Mouse (Mus musculus): Measurements from ENCODE around the gene AU018091. TPM values are rescaled to one million over a fixed set of nuclear protein-coding genes. Genes with fewer than 3 reads are reported as not detected.
"Not testable (repeated sequence)": the region's sequence is repeated elsewhere in the genome, so short reads cannot be mapped to it uniquely, and the experiment has no call there.

Gene AU018091
- polyA plus RNA-seq, 1 experiment from 2014 or later = not detected

DNA sequence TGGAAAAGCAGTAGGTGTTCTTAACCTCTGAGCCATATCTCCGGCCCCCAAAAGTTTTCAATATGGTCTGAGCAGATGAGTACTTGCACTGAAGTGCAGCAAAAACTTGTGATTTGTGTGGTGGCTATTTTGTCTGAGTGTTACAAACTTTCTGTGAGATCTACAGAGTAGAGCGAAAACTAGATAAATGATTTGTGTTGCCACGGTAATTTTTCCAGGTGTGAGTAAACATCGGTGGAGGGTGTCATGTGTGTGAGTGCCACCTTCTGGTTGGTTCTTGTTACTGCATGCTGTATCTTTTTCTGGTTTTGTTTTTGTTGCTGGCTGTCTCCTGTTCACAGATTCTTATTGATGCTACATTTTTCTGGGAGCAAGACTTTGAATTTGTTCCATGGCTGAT, 15.4 kb upstream of the AU018091 start:
- 37% methylated on average over 4 of the region's 4 CpGs for WGBS
- Histone ChIP-seq H3K36me3 (ENCODE audit: insufficient read depth, low read length) (no peaks in the 10 kb centered on the region), H3K27ac (ENCODE audit: low read length) (no peak overlapping the region), H3K4me2 (replicated peaks; ENCODE audit: low read depth, low read length) (no peak overlapping the region), H3K9ac (replicated peaks; ENCODE audit: low read length) (no peak overlapping the region), H3K4me3 (ENCODE audit: low read length) (no peak overlapping the region), H3K27me3 (ENCODE audit: insufficient read depth, low read length) (no peaks in the 10 kb centered on the region), H3K4me1 (ENCODE audit: insufficient read depth, low read length) (no peaks in the 10 kb centered on the region), H3K9me3 (ENCODE audit: low read length) (no peaks in the 10 kb centered on the region)
- ATAC-seq (ENCODE audit: low FRiP score, low TSS enrichment) = no peak

DNA sequence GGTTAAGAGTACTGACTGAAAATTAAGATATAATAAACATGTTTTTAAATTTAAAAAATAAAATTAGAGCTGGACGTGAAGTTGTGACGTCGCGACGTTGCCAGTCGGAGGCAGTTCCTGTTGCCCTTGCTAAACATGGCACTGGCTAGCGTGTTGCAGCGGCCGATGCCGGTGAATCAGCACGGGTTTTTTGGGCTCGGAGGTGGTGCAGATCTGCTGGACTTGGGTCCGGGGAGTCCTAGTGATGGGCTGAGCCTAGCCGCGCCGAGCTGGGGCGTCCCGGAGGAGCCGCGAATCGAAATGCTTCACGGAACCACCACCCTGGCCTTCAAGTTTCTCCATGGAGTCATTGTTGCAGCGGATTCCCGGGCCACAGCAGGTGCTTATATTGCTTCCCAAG, 12.0 kb upstream of the AU018091 start:
- not testable (repeated sequence) for H3K27me3 ChIP-seq (ENCODE audit: insufficient read depth, low read length); H3K4me2 ChIP-seq (replicated peaks; ENCODE audit: low read depth, low read length); H3K9ac ChIP-seq (replicated peaks; ENCODE audit: low read length); H3K4me3 ChIP-seq (ENCODE audit: low read length); H3K4me1 ChIP-seq (ENCODE audit: insufficient read depth, low read length); H3K9me3 ChIP-seq (ENCODE audit: low read length); H3K36me3 ChIP-seq (ENCODE audit: insufficient read depth, low read length); H3K27ac ChIP-seq (ENCODE audit: low read length); ATAC-seq (ENCODE audit: low FRiP score, low TSS enrichment)
- 92% methylated on average over 22 of the region's 24 CpGs for WGBS

DNA sequence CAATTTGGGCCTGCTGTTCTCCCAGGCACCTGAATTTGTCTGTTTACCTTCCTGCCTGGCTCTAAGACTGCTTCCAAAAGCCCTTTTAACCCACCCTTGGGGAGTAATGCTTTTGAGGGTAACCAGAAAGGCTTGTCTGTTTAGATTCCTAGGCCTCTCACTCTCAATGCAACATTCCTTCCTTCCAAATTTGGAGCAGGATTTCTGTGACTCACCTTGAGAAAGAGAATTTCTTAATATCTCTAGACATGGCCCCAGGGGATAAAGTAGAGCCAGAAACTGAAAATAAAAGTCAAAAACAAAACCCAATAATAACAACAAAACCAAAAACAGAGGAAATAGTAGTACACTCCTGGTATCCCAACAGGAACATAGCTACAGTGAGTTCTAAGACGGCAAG, 707 bp downstream of the AU018091 start:
- no peak for ATAC-seq (ENCODE audit: low FRiP score, low TSS enrichment)
- WGBS = 93% methylated on average over 1 of the region's 1 CpGs
- no peaks in the 10 kb centered on the region for H3K4me1 ChIP-seq (ENCODE audit: insufficient read depth, low read length)
- no peak overlapping the region for H3K4me3 ChIP-seq (ENCODE audit: low read length)
- H3K9ac ChIP-seq (replicated peaks; ENCODE audit: low read length) = no peak overlapping the region
- H3K36me3 ChIP-seq (ENCODE audit: insufficient read depth, low read length) = no peaks in the 10 kb centered on the region
- no peaks in the 10 kb centered on the region for H3K9me3 ChIP-seq (ENCODE audit: low read length)
- H3K27me3 ChIP-seq (ENCODE audit: insufficient read depth, low read length) = no peaks in the 10 kb centered on the region
- H3K4me2 ChIP-seq (replicated peaks; ENCODE audit: low read depth, low read length) = no peak overlapping the region
- H3K27ac ChIP-seq (ENCODE audit: low read length) = no peak overlapping the region

DNA sequence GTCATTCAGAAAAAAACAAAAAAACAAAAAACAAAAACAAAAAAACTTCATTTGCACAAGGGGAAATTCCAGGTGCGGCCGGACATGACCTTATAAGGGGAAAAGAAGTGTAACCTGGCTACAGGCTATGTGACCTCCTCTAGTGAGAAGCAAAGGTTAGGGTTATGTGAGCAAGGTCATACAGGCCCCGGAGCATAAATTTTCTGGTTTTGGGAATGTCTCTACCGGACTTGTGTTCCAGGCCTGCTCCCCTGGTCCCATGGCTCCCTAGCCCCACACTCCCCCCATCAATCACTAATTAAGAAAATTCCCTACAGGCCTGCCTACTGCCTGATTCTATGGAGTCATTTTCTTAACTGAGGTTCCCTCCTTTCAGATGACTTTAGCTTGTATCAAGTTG, 2.7 kb downstream of the AU018091 start:
- no peaks in the 10 kb centered on the region for H3K36me3 ChIP-seq (ENCODE audit: insufficient read depth, low read length)
- no peaks in the 10 kb centered on the region for H3K4me1 ChIP-seq (ENCODE audit: insufficient read depth, low read length)
- H3K27me3 ChIP-seq (ENCODE audit: insufficient read depth, low read length) = no peaks in the 10 kb centered on the region
- H3K4me3 ChIP-seq (ENCODE audit: low read length) = no peak overlapping the region
- no peak overlapping the region for H3K9ac ChIP-seq (replicated peaks; ENCODE audit: low read length)
- H3K4me2 ChIP-seq (replicated peaks; ENCODE audit: low read depth, low read length) = no peak overlapping the region
- no peak for ATAC-seq (ENCODE audit: low FRiP score, low TSS enrichment)
- H3K9me3 ChIP-seq (ENCODE audit: low read length) = no peaks in the 10 kb centered on the region
- WGBS = 78% methylated on average over 4 of the region's 4 CpGs
- H3K27ac ChIP-seq (ENCODE audit: low read length) = no peak overlapping the region

DNA sequence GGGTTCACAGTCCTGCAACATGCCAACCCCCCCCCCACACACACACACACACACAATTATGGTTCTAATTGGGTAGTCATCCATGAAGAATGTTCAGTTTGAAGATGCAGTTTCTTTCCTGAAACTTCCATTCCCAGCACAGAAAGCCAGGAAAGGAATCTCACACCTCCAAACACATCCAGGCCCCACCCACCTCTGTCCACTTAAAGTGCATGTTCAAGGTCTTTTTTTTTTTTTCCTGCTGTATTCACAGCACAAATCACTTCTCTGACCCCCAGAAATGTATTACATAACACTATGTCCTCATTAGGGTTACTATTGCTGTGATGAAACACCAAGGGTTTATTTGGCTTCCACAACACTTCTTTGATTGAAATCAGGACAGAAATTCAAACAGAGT, 4.0 kb downstream of the AU018091 start:
- no peak overlapping the region for H3K27ac ChIP-seq (ENCODE audit: low read length)
- no peak for ATAC-seq (ENCODE audit: low FRiP score, low TSS enrichment)
- no peak overlapping the region for H3K4me3 ChIP-seq (ENCODE audit: low read length)
- H3K4me1 ChIP-seq (ENCODE audit: insufficient read depth, low read length) = no peaks in the 10 kb centered on the region
- H3K27me3 ChIP-seq (ENCODE audit: insufficient read depth, low read length) = no peaks in the 10 kb centered on the region
- no peak overlapping the region for H3K4me2 ChIP-seq (replicated peaks; ENCODE audit: low read depth, low read length)
- no peaks in the 10 kb centered on the region for H3K9me3 ChIP-seq (ENCODE audit: low read length)
- no peaks in the 10 kb centered on the region for H3K36me3 ChIP-seq (ENCODE audit: insufficient read depth, low read length)
- no peak overlapping the region for H3K9ac ChIP-seq (replicated peaks; ENCODE audit: low read length)

DNA sequence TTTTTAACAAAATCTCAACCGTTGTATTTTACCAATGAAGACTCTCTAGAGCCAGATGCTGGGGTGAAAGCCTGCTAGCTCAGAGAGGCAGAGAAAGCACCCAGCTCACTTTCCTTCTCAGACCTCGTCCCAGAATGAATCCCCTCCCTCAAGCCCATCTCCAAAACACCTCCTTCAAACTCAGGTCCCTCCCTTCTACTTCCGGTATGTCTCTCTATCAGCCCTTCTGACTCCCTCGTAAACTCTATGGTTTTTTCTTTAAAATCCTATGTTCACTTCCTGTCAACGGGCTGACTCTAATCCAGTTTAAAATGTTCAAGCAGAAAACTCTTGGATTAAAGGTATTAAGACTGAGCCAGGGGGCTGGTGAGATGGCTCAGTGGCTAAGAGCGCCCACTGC, 4.6 kb downstream of the AU018091 start:
- no peak for ATAC-seq (ENCODE audit: low FRiP score, low TSS enrichment)
- H3K36me3 ChIP-seq (ENCODE audit: insufficient read depth, low read length) = no peaks in the 10 kb centered on the region
- no peaks in the 10 kb centered on the region for H3K27me3 ChIP-seq (ENCODE audit: insufficient read depth, low read length)
- no peak overlapping the region for H3K4me2 ChIP-seq (replicated peaks; ENCODE audit: low read depth, low read length)
- no peak overlapping the region for H3K4me3 ChIP-seq (ENCODE audit: low read length)
- no peak overlapping the region for H3K27ac ChIP-seq (ENCODE audit: low read length)
- H3K9me3 ChIP-seq (ENCODE audit: low read length) = no peaks in the 10 kb centered on the region
- WGBS = 83% methylated on average over 6 of the region's 6 CpGs
- H3K4me1 ChIP-seq (ENCODE audit: insufficient read depth, low read length) = no peaks in the 10 kb centered on the region
- H3K9ac ChIP-seq (replicated peaks; ENCODE audit: low read length) = no peak overlapping the region

DNA sequence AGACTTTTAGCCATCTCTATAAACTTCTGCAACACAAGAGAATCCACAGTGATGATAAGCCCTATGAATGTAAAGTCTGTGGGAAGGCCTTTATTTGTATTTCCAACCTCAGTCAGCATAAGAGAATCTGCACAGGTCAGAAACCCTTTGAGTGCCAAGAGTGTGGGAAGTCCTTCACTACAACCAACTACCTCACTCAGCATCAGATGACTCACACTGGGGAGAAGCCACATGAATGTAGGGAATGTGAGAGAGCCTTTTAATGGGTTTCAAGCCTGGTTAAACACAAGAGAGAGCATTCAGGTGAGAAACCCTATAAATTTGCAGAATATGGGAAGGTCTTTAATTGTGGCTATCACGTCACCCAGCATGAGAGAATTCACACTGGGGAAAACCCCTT, 18.6 kb downstream of the AU018091 start:
- no peaks in the 10 kb centered on the region for H3K4me1 ChIP-seq (ENCODE audit: insufficient read depth, low read length)
- H3K27ac ChIP-seq (ENCODE audit: low read length) = no peak overlapping the region
- H3K36me3 ChIP-seq (ENCODE audit: insufficient read depth, low read length) = no peaks in the 10 kb centered on the region
- H3K9me3 ChIP-seq (ENCODE audit: low read length) = peaks cover 3% of the 10 kb centered on the region; the same call in 1 of the 2 replicates
- no peak overlapping the region for H3K4me2 ChIP-seq (replicated peaks; ENCODE audit: low read depth, low read length)
- ATAC-seq (ENCODE audit: low FRiP score, low TSS enrichment) = no peak
- no peak overlapping the region for H3K9ac ChIP-seq (replicated peaks; ENCODE audit: low read length)
- H3K27me3 ChIP-seq (ENCODE audit: insufficient read depth, low read length) = no peaks in the 10 kb centered on the region
- no peak overlapping the region for H3K4me3 ChIP-seq (ENCODE audit: low read length)
- 81% methylated on average over 1 of the region's 1 CpGs for WGBS

DNA sequence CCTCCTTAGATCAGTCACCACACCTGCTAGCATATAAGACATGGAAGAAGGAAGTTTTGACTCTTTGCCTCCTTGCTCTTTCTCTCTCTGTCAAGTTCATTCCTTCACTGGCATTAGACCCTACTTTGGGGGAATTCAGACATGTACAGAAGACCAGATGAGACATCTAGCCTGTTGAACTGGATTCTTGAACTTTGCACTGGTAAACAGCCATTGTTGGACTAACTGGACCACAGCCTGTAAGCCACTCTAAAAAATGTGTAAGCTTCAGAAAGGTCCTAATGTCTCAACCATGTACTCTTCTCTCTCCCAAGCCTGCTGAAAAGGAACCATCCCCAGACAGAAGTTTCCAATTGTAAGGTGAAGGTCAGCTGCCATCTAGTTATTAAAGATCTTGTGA, 22.9 kb downstream of the AU018091 start:
- H3K36me3 ChIP-seq (ENCODE audit: insufficient read depth, low read length) = no peaks in the 10 kb centered on the region
- H3K9ac ChIP-seq (replicated peaks; ENCODE audit: low read length) = no peak overlapping the region

DNA sequence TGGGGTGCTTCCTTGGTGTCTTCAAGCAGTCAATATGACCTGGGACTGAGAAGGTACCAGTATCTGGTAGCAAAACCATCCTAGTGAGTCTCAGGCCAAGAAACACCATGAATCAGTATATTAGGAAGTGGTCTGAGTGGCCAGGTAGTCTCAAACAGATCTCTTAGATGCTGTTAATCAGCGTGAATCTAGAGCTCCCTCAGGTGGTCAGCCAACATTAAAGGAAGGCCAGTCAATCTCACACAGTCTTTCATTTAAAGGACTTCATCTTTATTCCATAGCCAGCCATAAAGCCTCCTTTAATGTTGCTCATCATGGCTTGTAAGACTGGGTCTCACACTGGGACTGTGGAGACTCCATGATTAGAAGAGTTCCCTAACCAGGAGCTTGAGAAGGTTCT, 25.7 kb downstream of the AU018091 start:
- Histone ChIP-seq H3K9ac (replicated peaks; ENCODE audit: low read length) (no peak overlapping the region), H3K36me3 (ENCODE audit: insufficient read depth, low read length) (no peaks in the 10 kb centered on the region), H3K4me2 (replicated peaks; ENCODE audit: low read depth, low read length) (no peak overlapping the region), H3K27ac (ENCODE audit: low read length) (no peak overlapping the region), H3K9me3 (ENCODE audit: low read length) (peaks cover 4% of the 10 kb centered on the region; the same call in 1 of the 2 replicates), H3K4me3 (ENCODE audit: low read length) (no peak overlapping the region), H3K27me3 (ENCODE audit: insufficient read depth, low read length) (no peaks in the 10 kb centered on the region), H3K4me1 (ENCODE audit: insufficient read depth, low read length) (no peaks in the 10 kb centered on the region)
- WGBS = 12% methylated on average over 1 of the region's 1 CpGs
- ATAC-seq (ENCODE audit: low FRiP score, low TSS enrichment) = no peak

More for the DNA sequence above, 22.9 kb downstream of the AU018091 start:
- Histone ChIP-seq H3K4me1 (ENCODE audit: insufficient read depth, low read length) (no peaks in the 10 kb centered on the region), H3K27ac (ENCODE audit: low read length) (no peak overlapping the region), H3K4me2 (replicated peaks; ENCODE audit: low read depth, low read length) (no peak overlapping the region), H3K9me3 (ENCODE audit: low read length) (peaks cover 4% of the 10 kb centered on the region; the same call in 1 of the 2 replicates), H3K27me3 (ENCODE audit: insufficient read depth, low read length) (no peaks in the 10 kb centered on the region), H3K4me3 (ENCODE audit: low read length) (no peak overlapping the region)
- ATAC-seq (ENCODE audit: low FRiP score, low TSS enrichment) = no peak

DNA sequence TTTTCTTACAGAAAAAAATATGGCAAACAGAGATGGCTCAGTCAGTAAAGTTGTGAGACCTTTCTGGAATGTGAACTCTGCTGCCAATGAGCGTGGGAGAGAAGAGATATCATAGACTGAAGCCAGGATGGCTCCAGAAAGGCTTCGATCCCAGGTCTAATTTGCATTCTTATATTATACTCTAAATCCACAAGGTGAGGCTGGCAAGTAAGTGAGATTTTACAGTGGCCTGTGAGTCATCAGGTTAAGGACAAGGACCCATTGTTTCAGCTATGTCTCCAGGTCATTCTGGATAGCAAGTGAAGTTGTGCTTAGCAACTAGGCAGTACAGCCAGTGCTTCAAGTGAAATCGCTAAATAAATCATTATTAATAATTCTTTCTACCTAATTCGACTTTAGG, 33.4 kb downstream of the AU018091 start:
- no peaks in the 10 kb centered on the region for H3K27me3 ChIP-seq (ENCODE audit: insufficient read depth, low read length)
- H3K4me1 ChIP-seq (ENCODE audit: insufficient read depth, low read length) = no peaks in the 10 kb centered on the region
- H3K9ac ChIP-seq (replicated peaks; ENCODE audit: low read length) = no peak overlapping the region
- H3K4me2 ChIP-seq (replicated peaks; ENCODE audit: low read depth, low read length) = no peak overlapping the region
- no peak overlapping the region for H3K27ac ChIP-seq (ENCODE audit: low read length)
- no peaks in the 10 kb centered on the region for H3K36me3 ChIP-seq (ENCODE audit: insufficient read depth, low read length)
- ATAC-seq (ENCODE audit: low FRiP score, low TSS enrichment) = no peak
- H3K4me3 ChIP-seq (ENCODE audit: low read length) = no peak overlapping the region
- H3K9me3 ChIP-seq (ENCODE audit: low read length) = peaks cover 3% of the 10 kb centered on the region; the same call in 1 of the 2 replicates
- WGBS = 77% methylated on average over 4 of the region's 4 CpGs

DNA sequence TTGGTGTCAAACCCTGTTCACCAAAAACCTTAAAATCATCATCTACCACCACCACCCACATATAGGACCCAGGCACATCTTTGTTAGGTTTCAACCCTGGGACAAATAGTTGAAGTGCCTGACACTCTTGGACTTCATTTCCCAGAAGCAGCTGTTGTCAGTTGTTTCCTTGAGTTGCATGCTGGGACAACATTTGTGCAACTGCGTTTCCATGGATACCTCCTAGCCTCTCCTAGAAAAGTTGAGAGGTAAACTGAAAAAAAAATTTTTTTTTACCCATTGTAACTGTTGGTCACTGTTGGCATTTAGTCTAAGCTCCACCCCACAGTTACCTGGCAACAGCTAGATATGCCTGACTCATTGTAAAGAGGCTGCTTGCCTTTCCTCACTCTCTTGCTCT, 34.3 kb downstream of the AU018091 start:
- no peak overlapping the region for H3K27ac ChIP-seq (ENCODE audit: low read length)
- no peaks in the 10 kb centered on the region for H3K27me3 ChIP-seq (ENCODE audit: insufficient read depth, low read length)
- H3K4me3 ChIP-seq (ENCODE audit: low read length) = no peak overlapping the region
- H3K9me3 ChIP-seq (ENCODE audit: low read length) = peaks cover 3% of the 10 kb centered on the region; the same call in 1 of the 2 replicates
- no peak overlapping the region for H3K4me2 ChIP-seq (replicated peaks; ENCODE audit: low read depth, low read length)
- H3K9ac ChIP-seq (replicated peaks; ENCODE audit: low read length) = no peak overlapping the region
- ATAC-seq (ENCODE audit: low FRiP score, low TSS enrichment) = no peak
- H3K36me3 ChIP-seq (ENCODE audit: insufficient read depth, low read length) = no peaks in the 10 kb centered on the region
- 60% methylated on average over 1 of the region's 1 CpGs for WGBS
- no peaks in the 10 kb centered on the region for H3K4me1 ChIP-seq (ENCODE audit: insufficient read depth, low read length)
